Mouse (Mus musculus) thymus, adult 2 months (tissue): ENCODE data around the gene Sidt2. TPM values are rescaled to one million over a fixed set of nuclear protein-coding genes. Genes with fewer than 3 reads are reported as not detected.

ENCODE experiments used
- DNase-seq: peaks from one replicate; pipeline ENCODE4 v3.0.0; 2021
- H3K27ac ChIP-seq: fragments of 200-500 bp; 2 replicates; pipeline ENCODE4 v1.5.1; 2012; ENCODE audit warnings: low read length, control low read depth; ENCODE audit not compliant: control insufficient read depth, insufficient read depth
- H3K27me3 ChIP-seq: fragments of 200-500 bp; 2 replicates; pipeline ENCODE4 v1.6.1; 2012; ENCODE audit warnings: mild to moderate bottlenecking, low read length, moderate library complexity, mixed read lengths; ENCODE audit not compliant: control insufficient read depth, insufficient read depth
- H3K36me3 ChIP-seq: fragments of 200-500 bp; 2 replicates; pipeline ENCODE4 v1.6.1; 2012; ENCODE audit warnings: mild to moderate bottlenecking, low read length, moderate library complexity; ENCODE audit not compliant: control insufficient read depth, insufficient read depth
- H3K4me1 ChIP-seq: fragments of 200-500 bp; replicated peaks from 2 replicates; pipeline ENCODE4 v1.6.1; 2012; ENCODE audit warnings: low read length; ENCODE audit not compliant: control insufficient read depth, insufficient read depth
- H3K4me3 ChIP-seq: fragments of 200-500 bp; 2 replicates; pipeline ENCODE4 v1.5.1; 2012; ENCODE audit warnings: mild to moderate bottlenecking, low read length, control low read depth, moderate library complexity; ENCODE audit not compliant: control insufficient read depth, insufficient read depth
- CTCF ChIP-seq: fragments of 200-500 bp; IDR thresholded peaks from 2 replicates; pipeline ENCODE4 v1.5.1; 2012; ENCODE audit warnings: mild to moderate bottlenecking, control low read depth, low read length, moderate library complexity, borderline replicate concordance; ENCODE audit not compliant: control insufficient read depth, poor library complexity, insufficient read depth; ENCODE audit errors: extremely low read depth
- POLR2A ChIP-seq: fragments of 200-500 bp; IDR thresholded peaks from 2 replicates; pipeline ENCODE4 v1.6.1; 2012; ENCODE audit warnings: mild to moderate bottlenecking, low read length, control low read depth, moderate library complexity; ENCODE audit not compliant: control insufficient read depth, poor library complexity, insufficient read depth; ENCODE audit errors: extremely low read depth
- WGBS: fragments of 180-500 bp; shearing (Covaris S2); methylation state at CpG from one replicate; pipeline ENCODE4 v1.1.7; 2018; 5-methylcytosine and 5-hydroxymethylcytosine counted together
- polyA plus RNA-seq: library from polyadenylated mRNA; depleted of rRNA; stranded (reverse); fragments of >200 nt; gene quantifications from 2 replicates; pipeline ENCODE4 v1.2.3, GENCODE M21; 2012

Sidt2 gene
- polyA plus RNA-seq, 1 experiment, result 614 TPM

DNA sequence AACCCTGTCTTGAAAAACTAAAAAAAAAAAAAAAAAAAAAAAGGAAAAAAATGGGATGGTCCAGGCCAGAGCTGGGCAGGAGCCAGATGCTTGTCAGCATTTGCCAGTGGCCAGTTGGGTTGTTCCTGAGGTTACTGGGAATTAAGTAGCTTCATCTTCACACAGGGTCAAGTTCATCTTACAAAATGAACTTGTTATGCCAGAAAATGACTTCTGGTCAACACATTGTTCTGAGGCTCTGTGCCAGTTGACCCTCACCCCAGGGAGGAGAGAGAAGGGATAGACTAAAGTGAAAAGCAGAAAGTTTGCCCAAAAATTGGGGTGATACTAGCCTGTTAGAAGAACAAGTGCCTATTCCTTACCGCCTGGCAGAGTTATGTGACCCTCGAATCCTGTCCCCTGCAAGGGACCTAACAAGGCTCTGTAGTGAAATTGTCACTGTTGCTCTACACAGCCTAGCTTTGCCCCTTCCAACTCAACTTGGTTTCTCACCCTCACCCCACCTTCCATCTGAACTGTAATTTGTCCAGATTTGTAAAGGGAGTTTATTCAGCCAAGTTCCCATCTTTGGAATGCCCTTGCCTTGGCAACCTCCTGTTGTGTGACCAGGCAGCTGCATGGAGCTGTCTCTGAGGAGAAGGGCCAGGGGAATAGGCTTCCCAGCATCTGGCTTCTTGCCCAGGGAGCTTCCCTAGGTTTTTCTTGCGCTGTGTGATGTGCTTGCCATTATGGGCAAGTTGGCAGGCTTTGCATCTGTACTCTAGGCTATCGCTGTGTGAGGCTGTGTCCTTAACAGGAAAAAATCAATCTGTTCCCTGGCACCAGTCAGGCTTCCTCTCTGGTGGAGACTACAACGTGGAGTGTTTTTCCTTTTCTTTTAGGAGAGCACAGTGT is 37.8 kb downstream of the Sidt2 start:
- Histone ChIP-seq H3K4me3 (no peak overlapping the region), H3K36me3 (peaks cover 74% of the 10 kb centered on the region), H3K27me3 (no peaks in the 10 kb centered on the region), H3K27ac (no peak overlapping the region), H3K4me1 (no peaks in the 10 kb centered on the region)
- no peak for DNase-seq
- WGBS, result 94% methylated on average over 5 of the region's 5 CpGs
- TF ChIP-seq CTCF (no peak), POLR2A (no peak)

- DNase-seq, result no peak
- Histone ChIP-seq H3K4me3 (no peak overlapping the region), H3K36me3 (peaks cover 87% of the 10 kb centered on the region), H3K27ac (no peak overlapping the region), H3K4me1 (no peaks in the 10 kb centered on the region), H3K27me3 (no peaks in the 10 kb centered on the region)
- no peak for TF ChIP-seq POLR2A
- TF ChIP-seq CTCF, result no peak
- WGBS, result 98% methylated on average over 2 of the region's 2 CpGs
Observed at GRCm38 (mm10) chr9:45915659-45916058, 39.4 kb downstream of the Sidt2 start.

DNA sequence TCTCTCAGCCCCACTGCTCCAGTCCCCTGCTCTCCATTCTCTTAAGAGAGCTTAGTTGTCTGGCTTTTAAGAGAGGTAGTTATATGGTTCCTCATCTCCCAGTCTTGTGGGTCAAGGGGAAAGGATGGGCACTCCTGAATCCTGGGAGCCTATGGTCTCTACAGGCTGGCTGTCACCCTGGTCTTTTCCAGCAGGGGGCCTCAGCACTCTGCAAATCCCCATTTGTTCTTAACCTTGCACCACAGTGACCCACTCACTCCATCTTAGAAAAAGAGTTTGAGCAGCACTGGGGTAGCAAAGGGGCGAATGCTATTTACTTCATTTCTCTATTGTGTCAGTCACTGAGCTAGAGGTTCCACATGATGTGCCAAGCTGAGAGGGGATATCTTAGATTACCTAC is 43.4 kb downstream of the Sidt2 start:
- H3K36me3 ChIP-seq, result peaks cover 67% of the 10 kb centered on the region
- WGBS, result 63% methylated on average over 1 of the region's 1 CpGs
- H3K4me1 ChIP-seq, result peaks cover 5% of the 10 kb centered on the region
- no peak overlapping the region for H3K4me3 ChIP-seq
- no peaks in the 10 kb centered on the region for H3K27me3 ChIP-seq
- peak; percentile 60 for DNase-seq
- TF ChIP-seq CTCF, result peak; percentile 25; the same call in 1 of the 2 replicates
- no peak for TF ChIP-seq POLR2A
- no peak overlapping the region for H3K27ac ChIP-seq

DNA sequence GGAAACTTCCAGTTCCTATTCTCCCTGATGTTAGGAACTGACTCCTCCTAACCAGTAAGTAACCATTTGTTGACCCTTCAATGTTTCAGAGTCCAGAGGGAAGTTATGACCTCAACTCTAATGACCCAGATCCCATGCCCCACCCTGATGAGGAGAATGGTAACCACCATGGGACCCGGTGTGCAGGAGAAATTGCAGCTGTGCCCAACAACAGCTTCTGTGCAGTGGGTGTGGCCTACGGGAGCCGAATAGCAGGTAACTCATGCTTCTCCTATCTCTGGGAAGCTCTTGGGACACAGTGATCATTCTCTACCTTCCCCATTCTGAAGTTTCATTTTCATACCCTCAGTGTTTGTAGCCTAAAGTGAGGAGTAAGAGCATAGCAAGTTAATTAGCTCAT is 44.1 kb downstream of the Sidt2 start:
- H3K4me1 ChIP-seq, result peaks cover 5% of the 10 kb centered on the region
- no peaks in the 10 kb centered on the region for H3K27me3 ChIP-seq
- DNase-seq, result no peak
- 92% methylated on average over 3 of the region's 3 CpGs for WGBS
- H3K4me3 ChIP-seq, result no peak overlapping the region
- TF ChIP-seq POLR2A, result no peak
- no peak for TF ChIP-seq CTCF
- peaks cover 61% of the 10 kb centered on the region for H3K36me3 ChIP-seq
- no peak overlapping the region for H3K27ac ChIP-seq

DNA sequence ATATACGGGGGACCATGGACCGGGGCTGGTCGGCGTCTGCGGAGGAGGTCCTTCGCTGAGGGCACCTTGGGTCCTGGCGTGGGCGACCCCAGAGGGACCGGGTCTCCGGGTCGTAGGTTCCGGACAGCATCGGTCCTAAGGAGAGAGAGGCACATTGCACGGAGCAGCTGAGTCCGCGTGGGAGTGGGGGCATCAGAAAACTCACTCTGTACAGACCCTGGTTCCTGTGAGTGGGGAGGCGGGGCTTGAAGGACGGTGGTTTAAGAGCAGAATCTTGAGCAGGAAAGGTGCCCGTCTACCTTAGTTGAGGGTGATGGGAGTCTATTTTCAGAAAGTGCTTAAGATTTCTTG is 48.0 kb downstream of the Sidt2 start:
- DNase-seq, result no peak
- H3K36me3 ChIP-seq, result peaks cover 23% of the 10 kb centered on the region
- no peaks in the 10 kb centered on the region for H3K27me3 ChIP-seq
- 1% methylated on average over 19 of the region's 19 CpGs for WGBS
- peak overlapping the region; percentile 90 for H3K4me3 ChIP-seq
- H3K27ac ChIP-seq, result peak overlapping the region; percentile 66
- TF ChIP-seq POLR2A (no peak), CTCF (no peak)
- peaks cover 8% of the 10 kb centered on the region for H3K4me1 ChIP-seq

DNA sequence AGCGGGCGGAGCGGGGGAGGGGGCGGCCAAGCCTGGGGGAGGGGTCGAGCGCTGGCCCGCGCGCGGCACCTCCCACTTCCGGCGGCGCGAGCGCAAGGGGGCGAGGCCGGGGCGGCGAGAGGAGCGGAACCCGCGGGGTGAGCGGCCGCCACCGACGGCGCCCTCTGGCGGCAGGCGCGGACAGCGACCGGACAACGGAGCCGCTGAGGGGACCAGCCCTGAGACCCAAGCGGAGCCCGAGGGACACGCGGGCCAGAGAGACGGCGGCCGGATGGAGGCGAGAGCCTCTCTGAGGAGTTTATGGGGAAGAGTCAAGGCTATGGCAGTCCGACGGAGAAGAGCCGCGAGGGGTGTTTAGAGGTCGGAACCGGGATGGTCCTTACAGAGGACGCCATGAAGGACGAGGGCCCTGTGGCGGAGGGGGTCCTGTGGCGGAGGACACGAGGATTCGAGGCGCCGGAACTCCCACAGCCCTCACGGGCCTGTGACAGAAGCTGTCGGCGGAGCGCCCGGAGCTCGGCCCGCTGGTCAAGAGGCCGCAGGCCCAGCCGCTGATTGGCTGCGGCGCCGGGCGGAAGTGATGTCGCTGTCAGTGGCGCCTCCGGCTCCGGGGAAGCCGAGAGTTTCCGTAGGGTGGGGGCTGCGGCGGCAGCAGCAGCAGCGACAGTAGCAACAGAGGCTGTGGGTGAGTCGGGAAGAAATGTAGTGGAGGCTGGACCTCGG is 48.5 kb downstream of the Sidt2 start, which contains the start of the genes Pcsk7 and Rnf214:
Gene Pcsk7, plus strand, starts transcription at position 143 of the 723 bp plus-strand sequence.
Gene Rnf214, minus strand, starts transcription at position 557 of the 723 bp plus-strand sequence.
- TF ChIP-seq POLR2A (peak; percentile 49), CTCF (peak; percentile 99)
- Histone ChIP-seq H3K4me3 (peak within 1 kb of the TSS; percentile 90), H3K4me1 (peaks cover 8% of the 10 kb centered on the region), H3K27me3 (no peaks in the 10 kb centered on the region), H3K36me3 (peaks cover 18% of the 10 kb centered on the region), H3K27ac (peak within 1 kb of the TSS; percentile 77)
- peak; percentile 91 for DNase-seq
- WGBS, result 1% methylated on average over 80 of the region's 80 CpGs
